Mouse (Mus musculus) heart, postnatal 0 days (tissue): ENCODE measurements around the gene Smtnl2. TPM values are rescaled to one million over a fixed set of nuclear protein-coding genes. Genes with fewer than 3 reads are reported as not detected.
A peak's percentile ranks its signal among the peaks of the same experiment; 100 is the strongest.

Source experiments
- ATAC-seq: fragments of 200-750 bp; cut with Nextera tagmentation; 2 replicates; pipeline ENCODE4 v1.8.0; 2017; ENCODE audit warnings: low read depth, moderate number of reproducible peaks, moderate library complexity; ENCODE audit not compliant: insufficient read depth
- DNase-seq: peaks from one replicate; pipeline ENCODE4 v3.0.0-alpha.2; 2016; ENCODE audit warnings: low spot score
- H3K27ac ChIP-seq: fragments of 300-500 bp; sonication (generic); 2 replicates; pipeline ENCODE4 v1.5.1; 2014; ENCODE audit warnings: low read depth, mild to moderate bottlenecking
- H3K27me3 ChIP-seq: fragments of 300-500 bp; sonication (generic); 2 replicates; pipeline ENCODE4 v1.6.1; 2014; ENCODE audit warnings: low read length, mixed read lengths; ENCODE audit not compliant: control insufficient read depth, insufficient read depth
- H3K36me3 ChIP-seq: fragments of 300-500 bp; sonication (generic); replicated peaks from 2 replicates; pipeline ENCODE4 v1.6.1; 2014; ENCODE audit warnings: low read length, mixed read lengths; ENCODE audit not compliant: control insufficient read depth, insufficient read depth
- H3K4me1 ChIP-seq: fragments of 300-500 bp; sonication (generic); 2 replicates; pipeline ENCODE4 v1.6.1; 2014; ENCODE audit warnings: antibody characterized with exemption; ENCODE audit not compliant: control insufficient read depth, insufficient read depth
- H3K4me2 ChIP-seq: fragments of 300-500 bp; sonication (generic); 2 replicates; pipeline ENCODE4 v1.6.1; 2014; ENCODE audit warnings: low read depth, mild to moderate bottlenecking, low read length, moderate library complexity
- H3K4me3 ChIP-seq: fragments of 300-500 bp; sonication (generic); 2 replicates; pipeline ENCODE4 v1.5.1; 2014; ENCODE audit warnings: low read depth, low read length
- H3K9ac ChIP-seq: fragments of 300-500 bp; sonication (generic); replicated peaks from 2 replicates; pipeline ENCODE4 v1.6.1; 2014; ENCODE audit warnings: low read depth, low read length, mixed read lengths
- H3K9me3 ChIP-seq: fragments of 300-500 bp; sonication (generic); replicated peaks from 2 replicates; pipeline ENCODE4 v1.6.1; 2016; ENCODE audit warnings: low read length; ENCODE audit not compliant: control insufficient read depth
- CTCF ChIP-seq: IDR thresholded peaks from 2 replicates; pipeline ENCODE4 v1.5.1; 2016; ENCODE audit warnings: antibody characterized with exemption, control low read depth, low read depth
- EP300 ChIP-seq: IDR thresholded peaks from 2 replicates; pipeline ENCODE4 v1.6.1; 2016; ENCODE audit warnings: antibody characterized with exemption, low read depth
- WGBS: fragments of 180-500 bp; shearing (Covaris S2); extraction: QIAGEN DNeasy Blood & Tissue Kit; methylation state at CpG from one replicate; pipeline ENCODE4 v1.1.7; 2014; 5-methylcytosine and 5-hydroxymethylcytosine counted together
- polyA plus RNA-seq: library from polyadenylated mRNA; unstranded; fragments of >200 nt; fragmentation: Nextera tagmentation; extraction: Ambion mirVana; gene quantifications from 2 replicates; pipeline ENCODE4 v1.2.1, GENCODE M21; 2015
- total RNA-seq: library from RNA; depleted of rRNA; stranded (reverse); fragments of >200 nt; gene quantifications from 2 replicates; pipeline ENCODE4 v1.2.3, GENCODE M21; 2014; ENCODE audit warnings: low replicate concordance

The Smtnl2 gene
- total and polyA plus RNA-seq, 2 experiments from 2014 or later: 72.9 to 88.5 TPM

- TF ChIP-seq EP300: no peak
- no peak for TF ChIP-seq CTCF
- H3K27me3 ChIP-seq: no peaks in the 10 kb centered on the region
- H3K9ac ChIP-seq: no peak overlapping the region
- 97% methylated on average over 6 of the region's 6 CpGs for WGBS
- no peak for ATAC-seq
- no peaks in the 10 kb centered on the region for H3K9me3 ChIP-seq
- peaks cover 35% of the 10 kb centered on the region for H3K36me3 ChIP-seq
- no peak overlapping the region for H3K4me2 ChIP-seq
- H3K27ac ChIP-seq: no peak overlapping the region
- DNase-seq: no peak
- no peak overlapping the region for H3K4me3 ChIP-seq
- no peaks in the 10 kb centered on the region for H3K4me1 ChIP-seq
These were observed 23.4 kb downstream of the Smtnl2 start for GRCm38 (mm10) chr11:72388113-72388529.

- no peak for DNase-seq
- no peak for ATAC-seq
- Histone ChIP-seq H3K4me1 (no peaks in the 10 kb centered on the region), H3K9ac (no peak overlapping the region), H3K36me3 (no peaks in the 10 kb centered on the region), H3K4me3 (no peak overlapping the region), H3K27me3 (no peaks in the 10 kb centered on the region), H3K9me3 (no peaks in the 10 kb centered on the region), H3K27ac (no peak overlapping the region), H3K4me2 (no peak overlapping the region)
- WGBS: 77% methylated on average over 4 of the region's 4 CpGs
- no peak for TF ChIP-seq EP300
- TF ChIP-seq CTCF: no peak
These were observed 32.2 kb downstream of the Smtnl2 start for GRCm38 (mm10) chr11:72379351-72379750.

GRCm38 (mm10) chr11:72378222-72378621 lies 33.3 kb downstream of the Smtnl2 start:
- TF ChIP-seq EP300 (no peak), CTCF (no peak)
- H3K36me3 ChIP-seq: no peaks in the 10 kb centered on the region
- DNase-seq (no peak), ATAC-seq (no peak)
- no peak overlapping the region for H3K4me3 ChIP-seq
- H3K4me2 ChIP-seq: no peak overlapping the region
- no peak overlapping the region for H3K9ac ChIP-seq
- WGBS: 60% methylated on average over 7 of the region's 7 CpGs
- no peaks in the 10 kb centered on the region for H3K9me3 ChIP-seq
- H3K27ac ChIP-seq: no peak overlapping the region
- H3K4me1 ChIP-seq: no peaks in the 10 kb centered on the region
- H3K27me3 ChIP-seq: no peaks in the 10 kb centered on the region

- Histone ChIP-seq H3K9me3 (no peaks in the 10 kb centered on the region), H3K27me3 (no peaks in the 10 kb centered on the region), H3K27ac (no peak overlapping the region), H3K4me2 (no peak overlapping the region), H3K36me3 (no peaks in the 10 kb centered on the region), H3K9ac (no peak overlapping the region), H3K4me1 (no peaks in the 10 kb centered on the region), H3K4me3 (no peak overlapping the region)
- WGBS: 75% methylated on average over 2 of the region's 2 CpGs
- DNase-seq: peak; percentile 28
- TF ChIP-seq CTCF (no peak), EP300 (no peak)
- ATAC-seq: no peak
These were observed 35.0 kb downstream of the Smtnl2 start for GRCm38 (mm10) chr11:72376562-72376961.

- H3K27ac ChIP-seq: no peak overlapping the region
- DNase-seq (peak; percentile 27), ATAC-seq (no peak)
- H3K36me3 ChIP-seq: no peaks in the 10 kb centered on the region
- no peaks in the 10 kb centered on the region for H3K4me1 ChIP-seq
- H3K4me3 ChIP-seq: no peak overlapping the region
- H3K4me2 ChIP-seq: no peak overlapping the region
- no peak overlapping the region for H3K9ac ChIP-seq
- 15% methylated on average over 12 of the region's 12 CpGs for WGBS
- no peaks in the 10 kb centered on the region for H3K27me3 ChIP-seq
- TF ChIP-seq EP300 (no peak), CTCF (peak; percentile 54)
- H3K9me3 ChIP-seq: no peaks in the 10 kb centered on the region
These were observed 41.4 kb downstream of the Smtnl2 start for GRCm38 (mm10) chr11:72369904-72370672.
